Mouse (Mus musculus) urinary bladder, adult 2 months (tissue): ENCODE data around the gene Pdss1. TPM values are rescaled to one million over a fixed set of nuclear protein-coding genes. Genes with fewer than 3 reads are reported as not detected.

ENCODE experiments used
- DNase-seq: peaks from one replicate; pipeline ENCODE4 v3.0.0; 2022; ENCODE audit warnings: low spot score
- polyA plus RNA-seq: library from polyadenylated mRNA; depleted of rRNA; stranded (reverse); fragments of >200 nt; gene quantifications from 2 replicates; pipeline ENCODE4 v1.2.3, GENCODE M21; 2012; rRNA removed

Pdss1 gene
- polyA plus RNA-seq, 1 experiment, result 6.2 TPM

- DNase-seq, result no peak
Measured at GRCm38 (mm10) chr2:22961681-22962080, 66.4 kb downstream of the Pdss1 start.

- DNase-seq, result no peak
Measured at GRCm38 (mm10) chr2:22962242-22962641, 66.9 kb downstream of the Pdss1 start.

GRCm38 (mm10) chr2:22962970-22963369 lies 67.6 kb downstream of the Pdss1 start:
- DNase-seq, result no peak

- DNase-seq, result no peak
Measured at GRCm38 (mm10) chr2:22977387-22977973, 82.2 kb downstream of the Pdss1 start.

- DNase-seq, result no peak
Measured at GRCm38 (mm10) chr2:22985973-22986657, 90.8 kb downstream of the Pdss1 start.

Other genes starting within 250 kb of the Pdss1 start
- 3.6 and 6.5 TPM in 2 replicates for gene Apbb1ip, start 121.4 kb upstream of the Pdss1 start, polyA plus RNA-seq
- 73.1 and 88.4 TPM in 2 replicates for gene Abi1, start 144.7 kb downstream of the Pdss1 start, polyA plus RNA-seq
- 20.3 and 23.0 TPM in 2 replicates for gene Acbd5, start 172.6 kb downstream of the Pdss1 start, polyA plus RNA-seq